Mouse (Mus musculus) limb, embryonic 10.5 days (tissue): Measurements from ENCODE around the gene Dock3. TPM values are rescaled to one million over a fixed set of nuclear protein-coding genes. Genes with fewer than 3 reads are reported as not detected.
"Not testable (repeated sequence)": the region's sequence is repeated elsewhere in the genome, so short reads cannot be mapped to it uniquely, and the experiment has no call there.

Experiments used
- DNase-seq: peaks from one replicate; pipeline ENCODE4 v3.0.0-alpha.2; 2017; ENCODE audit warnings: low spot score
- H3K27ac ChIP-seq: fragments of 300-500 bp; sonication (generic); 2 replicates; pipeline ENCODE4 v1.5.1; 2016; ENCODE audit warnings: mild to moderate bottlenecking
- H3K27me3 ChIP-seq: fragments of 300-500 bp; sonication (generic); 2 replicates; pipeline ENCODE4 v1.6.1; 2016; ENCODE audit warnings: low read depth, mild to moderate bottlenecking; ENCODE audit not compliant: poor library complexity, severe bottlenecking
- H3K36me3 ChIP-seq: fragments of 300-500 bp; sonication (generic); 2 replicates; pipeline ENCODE4 v1.6.1; 2016; ENCODE audit warnings: mild to moderate bottlenecking, moderate library complexity
- H3K4me1 ChIP-seq: fragments of 300-500 bp; sonication (generic); 2 replicates; pipeline ENCODE4 v1.6.1; 2016
- H3K4me3 ChIP-seq: fragments of 300-500 bp; sonication (generic); 2 replicates; pipeline ENCODE4 v1.5.1; 2016; ENCODE audit warnings: mild to moderate bottlenecking, moderate library complexity
- H3K9me3 ChIP-seq: fragments of 300-500 bp; sonication (generic); replicated peaks from 2 replicates; pipeline ENCODE4 v1.6.1; 2016; ENCODE audit warnings: mild to moderate bottlenecking
- WGBS: fragments of 180-500 bp; shearing (Covaris S2); methylation state at CpG from one replicate; pipeline ENCODE4 v1.1.7; 2016; 5-methylcytosine and 5-hydroxymethylcytosine counted together
- polyA plus RNA-seq: library from polyadenylated mRNA; unstranded; fragments of >200 nt; fragmentation: Nextera tagmentation; extraction: Ambion mirVana; gene quantifications from 2 replicates; pipeline ENCODE4 v1.2.1, GENCODE M21; 2016

The Dock3 gene
- polyA plus RNA-seq, 1 experiment from 2014 or later, result 0.76 TPM

DNA sequence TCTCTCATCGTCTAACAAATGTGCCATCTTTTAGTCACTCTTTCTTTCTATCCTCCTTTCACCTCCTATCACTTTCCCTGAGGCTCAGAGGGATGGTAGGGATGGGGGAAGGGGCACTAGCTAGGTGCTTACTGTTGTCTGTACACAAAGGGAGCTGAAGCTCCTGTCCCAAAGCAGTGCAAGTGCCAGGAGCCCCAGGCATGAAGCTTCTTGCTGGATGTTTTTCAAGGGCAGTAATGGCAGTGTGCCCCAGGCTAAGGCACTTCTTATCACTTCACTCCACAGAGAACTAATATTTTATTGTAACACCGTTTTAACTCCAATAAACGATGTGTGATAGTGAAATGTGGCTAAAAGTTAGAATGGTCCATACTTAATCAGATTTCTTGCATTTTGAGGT, 118.9 kb downstream of the Dock3 start:
- WGBS, result 65% methylated on average over 3 of the region's 3 CpGs
- Histone ChIP-seq H3K27me3 (no peaks in the 10 kb centered on the region), H3K4me3 (no peak overlapping the region), H3K4me1 (no peaks in the 10 kb centered on the region), H3K36me3 (no peaks in the 10 kb centered on the region), H3K27ac (no peak overlapping the region), H3K9me3 (no peaks in the 10 kb centered on the region)
- DNase-seq, result no peak

GRCm38 (mm10) chr9:107112056-107112455, 119.7 kb downstream of the Dock3 start:
- Histone ChIP-seq H3K4me1 (no peaks in the 10 kb centered on the region), H3K36me3 (no peaks in the 10 kb centered on the region), H3K27ac (no peak overlapping the region), H3K27me3 (no peaks in the 10 kb centered on the region), H3K4me3 (no peak overlapping the region), H3K9me3 (no peaks in the 10 kb centered on the region)
- WGBS, result 66% methylated on average over 2 of the region's 2 CpGs
- no peak for DNase-seq

DNA sequence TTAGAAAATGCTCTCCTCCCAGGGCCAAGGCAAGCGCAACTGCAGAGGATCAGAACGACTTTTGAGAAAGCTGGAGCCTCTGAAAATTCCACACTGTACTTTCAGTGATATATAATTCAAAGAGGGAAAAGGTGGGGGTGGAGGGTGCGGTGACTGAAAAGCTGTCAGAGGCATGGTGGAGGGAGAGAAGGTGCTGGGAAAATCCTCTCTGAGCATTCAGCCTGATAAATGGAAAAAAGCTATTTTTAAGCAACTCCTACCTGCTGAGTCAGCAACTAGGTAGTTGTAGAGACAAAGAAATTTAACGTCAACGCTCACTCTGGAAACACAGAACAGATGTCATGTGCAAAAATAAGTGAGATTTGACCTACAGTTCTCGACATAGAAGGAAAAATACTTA, 132.2 kb downstream of the Dock3 start:
- Histone ChIP-seq H3K4me3 (no peak overlapping the region), H3K27me3 (no peaks in the 10 kb centered on the region), H3K4me1 (no peaks in the 10 kb centered on the region), H3K9me3 (no peaks in the 10 kb centered on the region), H3K27ac (no peak overlapping the region), H3K36me3 (no peaks in the 10 kb centered on the region)
- no peak for DNase-seq
- WGBS, result 87% methylated on average over 6 of the region's 6 CpGs

- not testable (repeated sequence) for H3K27ac ChIP-seq, H3K4me3 ChIP-seq, H3K9me3 ChIP-seq, H3K4me1 ChIP-seq, H3K36me3 ChIP-seq, DNase-seq, H3K27me3 ChIP-seq
- 62% methylated on average over 17 of the region's 17 CpGs for WGBS
Measured at GRCm38 (mm10) chr9:107089451-107089850, 142.3 kb downstream of the Dock3 start.

GRCm38 (mm10) chr9:107087531-107087930, 144.2 kb downstream of the Dock3 start:
- Histone ChIP-seq H3K9me3 (no peaks in the 10 kb centered on the region), H3K36me3 (no peaks in the 10 kb centered on the region), H3K4me3 (no peak overlapping the region), H3K27me3 (no peaks in the 10 kb centered on the region), H3K27ac (no peak overlapping the region), H3K4me1 (no peaks in the 10 kb centered on the region)
- WGBS, result 88% methylated on average over 2 of the region's 2 CpGs
- DNase-seq, result no peak

DNA sequence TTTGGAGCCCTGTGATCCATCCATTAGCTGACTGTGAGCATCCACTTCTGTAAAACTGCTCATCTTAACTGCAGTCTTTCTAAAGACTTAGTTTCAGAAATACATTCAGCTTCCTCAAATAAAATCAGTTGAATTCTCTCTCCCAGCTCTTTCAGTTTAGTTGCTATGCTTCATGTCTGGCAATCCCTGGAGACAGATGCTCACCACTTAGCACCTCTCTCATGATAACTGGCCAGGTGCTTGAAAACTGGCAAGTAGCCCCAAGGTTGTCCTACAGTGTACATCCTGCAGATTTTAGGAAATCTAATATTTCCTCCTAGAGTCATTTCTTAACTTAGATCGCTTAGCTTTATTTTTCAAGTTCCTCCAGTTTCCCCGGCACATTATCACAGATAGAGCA, 193.8 kb downstream of the Dock3 start:
- 94% methylated on average over 2 of the region's 2 CpGs for WGBS
- Histone ChIP-seq H3K9me3 (no peaks in the 10 kb centered on the region), H3K4me3 (no peak overlapping the region), H3K36me3 (no peaks in the 10 kb centered on the region), H3K27ac (no peak overlapping the region), H3K4me1 (no peaks in the 10 kb centered on the region), H3K27me3 (no peaks in the 10 kb centered on the region)
- no peak for DNase-seq

- no peak overlapping the region for H3K4me3 ChIP-seq
- WGBS, result 62% methylated on average over 2 of the region's 2 CpGs
- H3K27me3 ChIP-seq, result no peaks in the 10 kb centered on the region
Measured at GRCm38 (mm10) chr9:107027586-107027985, 204.1 kb downstream of the Dock3 start.

DNA sequence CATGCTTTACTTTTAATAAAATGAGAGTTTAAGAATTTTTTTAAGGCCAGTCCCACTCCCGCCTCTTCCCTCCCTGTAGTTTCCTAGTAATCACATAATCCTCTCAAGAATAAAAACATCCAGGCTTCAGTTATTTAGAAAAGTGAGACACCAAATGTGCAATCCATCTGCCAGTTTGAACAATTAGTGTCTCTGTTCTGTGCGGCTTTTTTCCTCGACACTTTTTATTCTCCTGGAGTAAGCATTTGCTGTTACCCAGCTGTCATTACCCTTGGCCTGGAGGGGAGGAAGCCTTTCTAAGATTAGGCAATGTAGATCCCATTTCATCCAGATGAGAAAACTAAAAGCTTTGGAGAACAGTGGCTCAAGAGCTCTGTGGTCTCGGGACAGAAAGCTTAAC, 221.9 kb downstream of the Dock3 start:
- no peak for DNase-seq
- H3K4me1 ChIP-seq, result no peaks in the 10 kb centered on the region
- H3K27me3 ChIP-seq, result no peaks in the 10 kb centered on the region
- no peak overlapping the region for H3K4me3 ChIP-seq
- H3K9me3 ChIP-seq, result no peaks in the 10 kb centered on the region
- H3K27ac ChIP-seq, result no peak overlapping the region
- WGBS, result 83% methylated on average over 4 of the region's 4 CpGs
- H3K36me3 ChIP-seq, result no peaks in the 10 kb centered on the region

More at GRCm38 (mm10) chr9:107027586-107027985, 204.1 kb downstream of the Dock3 start:
- Histone ChIP-seq H3K9me3 (no peaks in the 10 kb centered on the region), H3K36me3 (no peaks in the 10 kb centered on the region), H3K4me1 (no peaks in the 10 kb centered on the region), H3K27ac (no peak overlapping the region)
- no peak for DNase-seq

- DNase-seq, result no peak
- H3K27me3 ChIP-seq, result no peaks in the 10 kb centered on the region
- H3K9me3 ChIP-seq, result no peaks in the 10 kb centered on the region
- H3K36me3 ChIP-seq, result no peaks in the 10 kb centered on the region
- 95% methylated on average over 2 of the region's 2 CpGs for WGBS
- H3K4me1 ChIP-seq, result no peaks in the 10 kb centered on the region
- no peak overlapping the region for H3K27ac ChIP-seq
- no peak overlapping the region for H3K4me3 ChIP-seq
Measured at GRCm38 (mm10) chr9:107003187-107003586, 228.5 kb downstream of the Dock3 start.

GRCm38 (mm10) chr9:106970742-106971141, 261.0 kb downstream of the Dock3 start:
- Histone ChIP-seq H3K36me3 (no peaks in the 10 kb centered on the region), H3K4me1 (no peaks in the 10 kb centered on the region), H3K9me3 (no peaks in the 10 kb centered on the region), H3K4me3 (no peak overlapping the region), H3K27ac (no peak overlapping the region), H3K27me3 (no peaks in the 10 kb centered on the region)
- WGBS, result 66% methylated on average over 3 of the region's 3 CpGs
- peak; percentile 30 for DNase-seq

GRCm38 (mm10) chr9:106958452-106958851, 273.3 kb downstream of the Dock3 start:
- Histone ChIP-seq H3K4me1 (no peaks in the 10 kb centered on the region), H3K27me3 (no peaks in the 10 kb centered on the region), H3K36me3 (no peaks in the 10 kb centered on the region), H3K9me3 (no peaks in the 10 kb centered on the region), H3K27ac (no peak overlapping the region), H3K4me3 (no peak overlapping the region)
- DNase-seq, result no peak
- WGBS, result 91% methylated on average over 1 of the region's 1 CpGs

- no peaks in the 10 kb centered on the region for H3K4me1 ChIP-seq
- DNase-seq, result no peak
- no peaks in the 10 kb centered on the region for H3K36me3 ChIP-seq
- no peaks in the 10 kb centered on the region for H3K9me3 ChIP-seq
- no peak overlapping the region for H3K4me3 ChIP-seq
- no peak overlapping the region for H3K27ac ChIP-seq
- H3K27me3 ChIP-seq, result no peaks in the 10 kb centered on the region
Measured at GRCm38 (mm10) chr9:106955486-106955885, 276.2 kb downstream of the Dock3 start.

- no peaks in the 10 kb centered on the region for H3K27me3 ChIP-seq
- WGBS, result 89% methylated on average over 1 of the region's 1 CpGs
- H3K36me3 ChIP-seq, result no peaks in the 10 kb centered on the region
- DNase-seq, result no peak
- H3K4me1 ChIP-seq, result no peaks in the 10 kb centered on the region
- no peaks in the 10 kb centered on the region for H3K9me3 ChIP-seq
- no peak overlapping the region for H3K4me3 ChIP-seq
- no peak overlapping the region for H3K27ac ChIP-seq
Measured at GRCm38 (mm10) chr9:106934998-106935397, 296.7 kb downstream of the Dock3 start.

GRCm38 (mm10) chr9:106914878-106915277, 316.8 kb downstream of the Dock3 start:
- Histone ChIP-seq H3K36me3 (no peaks in the 10 kb centered on the region), H3K4me3 (no peak overlapping the region), H3K4me1 (peaks cover 19% of the 10 kb centered on the region), H3K27me3 (no peaks in the 10 kb centered on the region), H3K27ac (no peak overlapping the region), H3K9me3 (no peaks in the 10 kb centered on the region)
- WGBS, result 87% methylated on average over 6 of the region's 6 CpGs
- DNase-seq, result no peak
